ENCODE assay signal across 10 mouse cellular contexts in genomic region chrX:99593872-99594487, GRCm38 (mm10).
DNase-seq lines count a peak whose midpoint lies in the region; ATAC-seq lines count a peak whose summit lies in the region.
"Had no signal": no experiment of that assay in that cellular context is flagged by ENCODE, and none has a peak within 500 bp of the region (broad histone marks: within the 10 kb centered on the region; RNA-seq: fewer than 3 reads in every experiment).

No protein-coding gene starts in this region.

- no peak overlapping the region for H3K4me3 ChIP-seq in heart, embryonic 11.5 days (ENCODE audit: low read depth, low read length)
- no peak overlapping the region for H3K4me3 ChIP-seq in midbrain, embryonic 13.5 days (replicated peaks)

- no peaks in the 10 kb centered on the region for H3K9me3 ChIP-seq in heart, embryonic 11.5 days (replicated peaks; ENCODE audit: control insufficient read depth, low read length)
- no peaks in the 10 kb centered on the region for H3K9me3 ChIP-seq in midbrain, embryonic 13.5 days
- H3K9me3 ChIP-seq: G1E had no signal

- no peak for DNase-seq in heart, postnatal 36 days
- DNase-seq in ovary, adult 18-20 months (ENCODE audit: low spot score) = peak; percentile 62
- no peak for DNase-seq in ovary, postnatal 10 days (ENCODE audit: low spot score)
- peak; percentile 48 for DNase-seq in embryo, embryonic 11 days
- DNase-seq in cerebellum, postnatal 10 days = no peak
- no peak for DNase-seq in left cerebral cortex, adult 8-10 months (ENCODE audit: low spot score in 2 of 2)
- DNase-seq: kidney, adult 18-20 months had no signal

- H3K36me3 ChIP-seq in heart, embryonic 11.5 days (ENCODE audit: control insufficient read depth, insufficient read depth, low read length) = no peaks in the 10 kb centered on the region
- no peaks in the 10 kb centered on the region for H3K36me3 ChIP-seq in midbrain, embryonic 13.5 days
- H3K36me3 ChIP-seq: G1E had no signal

- WGBS in heart, embryonic 11.5 days (ENCODE audit: insufficient replicate concordance) = 18% methylated on average over 20 of the region's 28 CpGs
- WGBS in midbrain, embryonic 13.5 days = 27% methylated on average over 20 of the region's 28 CpGs

- ATAC-seq in heart, embryonic 11.5 days (replicated peaks; ENCODE audit: insufficient number of reproducible peaks, low FRiP score, low TSS enrichment) = no peak
- ATAC-seq in midbrain, embryonic 13.5 days = peak; percentile 71

- H3K27ac ChIP-seq in heart, embryonic 11.5 days (ENCODE audit: low read depth, low read length) = no peak overlapping the region
- no peak overlapping the region for H3K27ac ChIP-seq in midbrain, embryonic 13.5 days

- H3K9ac ChIP-seq in heart, embryonic 11.5 days (ENCODE audit: low read depth, low read length) = no peak overlapping the region
- H3K9ac ChIP-seq in midbrain, embryonic 13.5 days (replicated peaks) = no peak overlapping the region

- H3K4me2 ChIP-seq in heart, embryonic 11.5 days = peak overlapping the region; percentile 11
- no peak overlapping the region for H3K4me2 ChIP-seq in midbrain, embryonic 13.5 days (replicated peaks)

- intact Hi-C loops in heart, postnatal 36 days (cut with DNase I) = no loop called here

- peaks cover 22% of the 10 kb centered on the region for H3K27me3 ChIP-seq in heart, embryonic 11.5 days (ENCODE audit: control insufficient read depth, insufficient read depth, low read length)
- peaks cover 73% of the 10 kb centered on the region for H3K27me3 ChIP-seq in midbrain, embryonic 13.5 days

- no peaks in the 10 kb centered on the region for H3K4me1 ChIP-seq in heart, embryonic 11.5 days (ENCODE audit: control insufficient read depth, insufficient read depth, low read length)
- H3K4me1 ChIP-seq in midbrain, embryonic 13.5 days (replicated peaks) = 0 out of 2 replicates have a peak, but pooled peaks cover 5% of the 10 kb centered on the region

Comparison
In these comparisons a context has a peak if more than half of its experiments do, and no peak if none do; other contexts are left out.
1. DNase-seq: peak in ovary, adult 18-20 months (single experiment) and embryo, embryonic 11 days (single experiment); none in heart, postnatal 36 days (0 of 2), ovary, postnatal 10 days (single experiment), cerebellum, postnatal 10 days (0 of 2) and left cerebral cortex, adult 8-10 months (0 of 2).